Mouse (Mus musculus) macrophage (primary cell): Measurements from ENCODE around the gene Ttll5. TPM values are rescaled to one million over a fixed set of nuclear protein-coding genes. Genes with fewer than 3 reads are reported as not detected.

Experiments
- H3K27ac ChIP-seq: fragments of 350-480 bp; formaldehyde crosslinking; 2 replicates; pipeline ENCODE4 v1.9.0; 2021
- H3K36me3 ChIP-seq: fragments of 350-480 bp; formaldehyde crosslinking; 2 replicates; pipeline ENCODE4 v1.9.0; 2021; ENCODE audit errors: inconsistent target
- H3K4me3 ChIP-seq: fragments of 350-480 bp; formaldehyde crosslinking; 2 replicates; pipeline ENCODE4 v1.9.0; 2021; ENCODE audit errors: inconsistent target
- H3K79me2 ChIP-seq: fragments of 350-480 bp; formaldehyde crosslinking; 2 replicates; pipeline ENCODE4 v1.9.0; 2021; ENCODE audit errors: inconsistent target
- WGBS: methylation state at CpG from one replicate; pipeline ENCODE4 v1.1.7; 2026; ENCODE audit warnings: inconsistent platforms; ENCODE audit not compliant: missing documents; 5-methylcytosine and 5-hydroxymethylcytosine counted together
- polyA plus RNA-seq: library from polyadenylated mRNA; stranded (reverse); fragments of 250-400 nt; gene quantifications from 3 replicates; pipeline ENCODE4 v1.2.4, GENCODE M21; 2018; ENCODE audit warnings: inconsistent platforms

The Ttll5 gene
- polyA plus RNA-seq, 1 experiment from 2014 or later: 6.7 TPM

GRCm38 (mm10) chr12:85956251-85956650 lies 131.8 kb downstream of the Ttll5 start:
- H3K79me2 ChIP-seq: no peaks in the 10 kb centered on the region
- 70% methylated on average over 6 of the region's 6 CpGs for WGBS
- no peak overlapping the region for H3K27ac ChIP-seq
- H3K4me3 ChIP-seq: no peak overlapping the region
- H3K36me3 ChIP-seq: no peaks in the 10 kb centered on the region

GRCm38 (mm10) chr12:85958460-85958859 lies 134.0 kb downstream of the Ttll5 start:
- 19% methylated on average over 2 of the region's 2 CpGs for WGBS
- no peak overlapping the region for H3K4me3 ChIP-seq
- H3K79me2 ChIP-seq: no peaks in the 10 kb centered on the region
- peak overlapping the region; percentile 66 for H3K27ac ChIP-seq
- no peaks in the 10 kb centered on the region for H3K36me3 ChIP-seq

- H3K79me2 ChIP-seq: no peaks in the 10 kb centered on the region
- 88% methylated on average over 10 of the region's 10 CpGs for WGBS
- H3K36me3 ChIP-seq: no peaks in the 10 kb centered on the region
- H3K4me3 ChIP-seq: no peak overlapping the region
- peak overlapping the region; percentile 66 for H3K27ac ChIP-seq
These were observed 135.5 kb downstream of the Ttll5 start for GRCm38 (mm10) chr12:85959822-85960501.

- Histone ChIP-seq H3K36me3 (no peaks in the 10 kb centered on the region), H3K79me2 (no peaks in the 10 kb centered on the region), H3K4me3 (no peak overlapping the region), H3K27ac (no peak overlapping the region)
- WGBS: 91% methylated on average over 4 of the region's 4 CpGs
These were observed 136.2 kb downstream of the Ttll5 start for GRCm38 (mm10) chr12:85960699-85961098.

GRCm38 (mm10) chr12:85963160-85963559 lies 138.7 kb downstream of the Ttll5 start:
- H3K36me3 ChIP-seq: no peaks in the 10 kb centered on the region
- 0 out of 2 replicates have a peak overlapping the region, but pooled peaks have one; percentile 3 for H3K27ac ChIP-seq
- WGBS: 82% methylated on average over 2 of the region's 2 CpGs
- H3K79me2 ChIP-seq: no peaks in the 10 kb centered on the region
- no peak overlapping the region for H3K4me3 ChIP-seq

- Histone ChIP-seq H3K36me3 (no peaks in the 10 kb centered on the region), H3K4me3 (no peak overlapping the region), H3K79me2 (no peaks in the 10 kb centered on the region), H3K27ac (0 out of 2 replicates have a peak overlapping the region, but pooled peaks have one; percentile 3)
- WGBS: 52% methylated on average over 9 of the region's 11 CpGs
These were observed 139.2 kb downstream of the Ttll5 start for GRCm38 (mm10) chr12:85963699-85964098.

GRCm38 (mm10) chr12:85964436-85964835 lies 140.0 kb downstream of the Ttll5 start:
- H3K4me3 ChIP-seq: no peak overlapping the region
- no peaks in the 10 kb centered on the region for H3K36me3 ChIP-seq
- no peak overlapping the region for H3K27ac ChIP-seq
- no peaks in the 10 kb centered on the region for H3K79me2 ChIP-seq
- WGBS: 72% methylated on average over 3 of the region's 3 CpGs

- Histone ChIP-seq H3K36me3 (no peaks in the 10 kb centered on the region), H3K4me3 (no peak overlapping the region), H3K27ac (no peak overlapping the region), H3K79me2 (no peaks in the 10 kb centered on the region)
These were observed 143.4 kb downstream of the Ttll5 start for GRCm38 (mm10) chr12:85967812-85968211.

- no peaks in the 10 kb centered on the region for H3K36me3 ChIP-seq
- no peaks in the 10 kb centered on the region for H3K79me2 ChIP-seq
- no peak overlapping the region for H3K4me3 ChIP-seq
- 92% methylated on average over 4 of the region's 4 CpGs for WGBS
- H3K27ac ChIP-seq: no peak overlapping the region
These were observed 143.9 kb downstream of the Ttll5 start for GRCm38 (mm10) chr12:85968409-85968808.

- Histone ChIP-seq H3K36me3 (no peaks in the 10 kb centered on the region), H3K27ac (no peak overlapping the region), H3K4me3 (no peak overlapping the region), H3K79me2 (no peaks in the 10 kb centered on the region)
- 10% methylated on average over 5 of the region's 5 CpGs for WGBS
These were observed 145.1 kb downstream of the Ttll5 start for GRCm38 (mm10) chr12:85969571-85969970.

GRCm38 (mm10) chr12:85970191-85970590 lies 145.7 kb downstream of the Ttll5 start:
- Histone ChIP-seq H3K36me3 (no peaks in the 10 kb centered on the region), H3K4me3 (no peak overlapping the region), H3K79me2 (no peaks in the 10 kb centered on the region), H3K27ac (no peak overlapping the region)
- 81% methylated on average over 4 of the region's 5 CpGs for WGBS

GRCm38 (mm10) chr12:85970803-85971202 lies 146.3 kb downstream of the Ttll5 start:
- H3K4me3 ChIP-seq: no peak overlapping the region
- no peaks in the 10 kb centered on the region for H3K79me2 ChIP-seq
- no peaks in the 10 kb centered on the region for H3K36me3 ChIP-seq
- no peak overlapping the region for H3K27ac ChIP-seq
- 100% methylated on average over 2 of the region's 2 CpGs for WGBS

GRCm38 (mm10) chr12:85971655-85972054 lies 147.2 kb downstream of the Ttll5 start:
- 96% methylated on average over 4 of the region's 4 CpGs for WGBS
- Histone ChIP-seq H3K27ac (no peak overlapping the region), H3K4me3 (no peak overlapping the region), H3K79me2 (no peaks in the 10 kb centered on the region), H3K36me3 (no peaks in the 10 kb centered on the region)

- WGBS: 22% methylated on average over 4 of the region's 4 CpGs
- Histone ChIP-seq H3K27ac (peak overlapping the region; percentile 28), H3K4me3 (no peak overlapping the region)
These were observed 149.1 kb downstream of the Ttll5 start for GRCm38 (mm10) chr12:85973526-85973925.

GRCm38 (mm10) chr12:85974030-85974429 lies 149.6 kb downstream of the Ttll5 start:
- Histone ChIP-seq H3K36me3 (no peaks in the 10 kb centered on the region), H3K4me3 (no peak overlapping the region), H3K79me2 (no peaks in the 10 kb centered on the region), H3K27ac (peak overlapping the region; percentile 28)
- 79% methylated on average over 4 of the region's 4 CpGs for WGBS

More at GRCm38 (mm10) chr12:85973526-85973925, 149.1 kb downstream of the Ttll5 start:
- no peaks in the 10 kb centered on the region for H3K36me3 ChIP-seq
- H3K79me2 ChIP-seq: no peaks in the 10 kb centered on the region

GRCm38 (mm10) chr12:85979996-85980395 lies 155.5 kb downstream of the Ttll5 start:
- no peak overlapping the region for H3K4me3 ChIP-seq
- 29% methylated on average over 5 of the region's 5 CpGs for WGBS
- no peaks in the 10 kb centered on the region for H3K36me3 ChIP-seq
- no peaks in the 10 kb centered on the region for H3K79me2 ChIP-seq
- H3K27ac ChIP-seq: peak overlapping the region; percentile 46
